Mouse (Mus musculus) embryonic facial prominence, embryonic 11.5 days (tissue): Measurements from ENCODE around the gene Ldb3. TPM values are rescaled to one million over a fixed set of nuclear protein-coding genes. Genes with fewer than 3 reads are reported as not detected.

ENCODE experiments used
- ATAC-seq: fragments of 200-750 bp; cut with Nextera tagmentation; replicated peaks from 2 replicates; pipeline ENCODE4 v1.8.0; 2017; ENCODE audit warnings: low read depth; ENCODE audit not compliant: insufficient number of reproducible peaks, low FRiP score, low TSS enrichment
- DNase-seq: peaks from one replicate; pipeline ENCODE4 v3.0.0-alpha.2; 2015; ENCODE audit warnings: low spot score
- H3K27ac ChIP-seq: fragments of 300-500 bp; sonication (generic); replicated peaks from 2 replicates; pipeline ENCODE4 v1.5.1; 2014; ENCODE audit warnings: mild to moderate bottlenecking, low read depth, low read length, control low read depth
- H3K27me3 ChIP-seq: fragments of 300-500 bp; sonication (generic); 2 replicates; pipeline ENCODE4 v1.6.1; 2014; ENCODE audit warnings: mild to moderate bottlenecking, low read length, moderate library complexity, mixed read lengths; ENCODE audit not compliant: control insufficient read depth, insufficient read depth
- H3K36me3 ChIP-seq: fragments of 300-500 bp; sonication (generic); replicated peaks from 2 replicates; pipeline ENCODE4 v1.6.1; 2014; ENCODE audit warnings: low read depth, mild to moderate bottlenecking, low read length, moderate library complexity, mixed read lengths; ENCODE audit not compliant: control insufficient read depth, insufficient read depth
- H3K4me1 ChIP-seq: fragments of 300-500 bp; sonication (generic); 2 replicates; pipeline ENCODE4 v1.6.1; 2014; ENCODE audit warnings: low read length, mixed read lengths; ENCODE audit not compliant: control insufficient read depth, insufficient read depth
- H3K4me2 ChIP-seq: fragments of 300-500 bp; sonication (generic); 2 replicates; pipeline ENCODE4 v1.6.1; 2014; ENCODE audit warnings: low read depth, mild to moderate bottlenecking, control low read depth, low read length, moderate library complexity
- H3K4me3 ChIP-seq: fragments of 300-500 bp; sonication (generic); 2 replicates; pipeline ENCODE4 v1.5.1; 2014; ENCODE audit warnings: low read depth, low read length, control low read depth
- H3K9ac ChIP-seq: fragments of 300-500 bp; sonication (generic); replicated peaks from 2 replicates; pipeline ENCODE4 v1.6.1; 2014; ENCODE audit warnings: mild to moderate bottlenecking, control low read depth, low read length
- H3K9me3 ChIP-seq: fragments of 300-500 bp; sonication (generic); replicated peaks from 2 replicates; pipeline ENCODE4 v1.6.1; 2016; ENCODE audit warnings: mild to moderate bottlenecking, low read length, inconsistent platforms, mixed read lengths; ENCODE audit not compliant: control insufficient read depth
- WGBS: fragments of 180-500 bp; shearing (Covaris S2); extraction: QIAGEN DNeasy Blood & Tissue Kit; methylation state at CpG from one replicate; pipeline ENCODE4 v1.1.7; 2014; 5-methylcytosine and 5-hydroxymethylcytosine counted together
- polyA plus RNA-seq: library from polyadenylated mRNA; unstranded; fragments of >200 nt; fragmentation: Nextera tagmentation; extraction: Ambion mirVana; gene quantifications from 2 replicates; pipeline ENCODE4 v1.2.1, GENCODE M21; 2014

The Ldb3 gene
- polyA plus RNA-seq, 1 experiment from 2014 or later: 0.90 TPM

DNA sequence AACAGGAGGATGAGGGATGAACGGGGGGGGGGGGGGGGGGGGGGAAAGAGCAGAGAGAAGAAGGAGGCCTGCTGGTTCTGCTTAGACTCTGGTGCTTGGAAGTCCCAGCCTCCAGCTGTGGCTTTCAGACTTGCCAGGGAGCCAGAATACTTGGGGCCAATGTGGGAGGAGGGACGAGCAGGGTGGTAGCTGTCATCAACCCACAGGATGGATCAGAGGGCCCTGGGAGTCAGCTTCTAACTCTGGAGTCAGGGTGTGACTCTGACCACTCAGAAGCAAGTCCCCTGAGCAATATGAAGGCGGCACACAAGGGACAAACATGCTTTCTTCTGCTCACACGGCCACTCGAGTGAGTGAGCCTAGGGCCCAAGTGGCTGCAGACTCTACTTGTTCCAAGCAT, 23.8 kb downstream of the Ldb3 start:
- Histone ChIP-seq H3K9me3 (no peaks in the 10 kb centered on the region), H3K9ac (no peak overlapping the region), H3K27ac (no peak overlapping the region), H3K4me2 (no peak overlapping the region), H3K4me1 (peaks cover 3% of the 10 kb centered on the region; the same call in 1 of the 2 replicates), H3K4me3 (no peak overlapping the region), H3K36me3 (no peaks in the 10 kb centered on the region), H3K27me3 (no peaks in the 10 kb centered on the region)
- 73% methylated on average over 4 of the region's 5 CpGs for WGBS
- no peak for DNase-seq
- ATAC-seq: no peak

- Histone ChIP-seq H3K9ac (no peak overlapping the region), H3K4me1 (peaks cover under 1% of the 10 kb centered on the region; the same call in 1 of the 2 replicates), H3K27me3 (no peaks in the 10 kb centered on the region), H3K9me3 (no peaks in the 10 kb centered on the region), H3K4me2 (no peak overlapping the region), H3K4me3 (no peak overlapping the region), H3K27ac (no peak overlapping the region), H3K36me3 (no peaks in the 10 kb centered on the region)
- WGBS: 27% methylated on average over 2 of the region's 2 CpGs
- no peak for ATAC-seq
- no peak for DNase-seq
Observed at GRCm38 (mm10) chr14:34562393-34562792, 26.1 kb downstream of the Ldb3 start.

- Histone ChIP-seq H3K27ac (no peak overlapping the region), H3K9ac (no peak overlapping the region), H3K4me3 (no peak overlapping the region), H3K36me3 (no peaks in the 10 kb centered on the region), H3K27me3 (no peaks in the 10 kb centered on the region), H3K4me1 (no peaks in the 10 kb centered on the region), H3K9me3 (no peaks in the 10 kb centered on the region), H3K4me2 (no peak overlapping the region)
- WGBS: 89% methylated on average over 8 of the region's 8 CpGs
- DNase-seq: no peak
- ATAC-seq: no peak
Observed at GRCm38 (mm10) chr14:34561647-34562046, 26.8 kb downstream of the Ldb3 start.

DNA sequence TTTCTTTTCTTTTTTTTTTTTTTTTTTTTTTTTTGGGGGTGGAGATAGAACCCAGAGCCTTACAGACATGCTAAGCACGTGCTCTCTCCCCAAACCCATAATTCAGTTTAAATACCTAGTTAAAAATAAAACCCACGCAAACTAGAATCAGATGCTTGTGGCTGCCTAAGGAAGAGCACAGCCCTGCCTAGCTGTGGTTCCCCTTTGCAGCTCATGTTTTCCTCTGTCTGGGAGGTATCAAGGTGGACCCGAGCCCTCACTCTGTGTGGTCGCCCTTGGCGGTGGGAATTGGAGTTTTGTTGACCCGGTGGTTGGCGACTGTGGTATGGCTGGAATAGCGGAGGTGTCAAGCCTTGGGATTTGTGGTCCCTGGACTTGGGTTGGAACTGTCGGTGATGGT, 29.5 kb downstream of the Ldb3 start:
- 81% methylated on average over 9 of the region's 9 CpGs for WGBS
- H3K4me3 ChIP-seq: no peak overlapping the region
- H3K9me3 ChIP-seq: no peaks in the 10 kb centered on the region
- H3K36me3 ChIP-seq: no peaks in the 10 kb centered on the region
- no peak overlapping the region for H3K27ac ChIP-seq
- ATAC-seq (no peak), DNase-seq (no peak)
- H3K9ac ChIP-seq: no peak overlapping the region
- H3K27me3 ChIP-seq: no peaks in the 10 kb centered on the region
- no peaks in the 10 kb centered on the region for H3K4me1 ChIP-seq
- H3K4me2 ChIP-seq: no peak overlapping the region

DNA sequence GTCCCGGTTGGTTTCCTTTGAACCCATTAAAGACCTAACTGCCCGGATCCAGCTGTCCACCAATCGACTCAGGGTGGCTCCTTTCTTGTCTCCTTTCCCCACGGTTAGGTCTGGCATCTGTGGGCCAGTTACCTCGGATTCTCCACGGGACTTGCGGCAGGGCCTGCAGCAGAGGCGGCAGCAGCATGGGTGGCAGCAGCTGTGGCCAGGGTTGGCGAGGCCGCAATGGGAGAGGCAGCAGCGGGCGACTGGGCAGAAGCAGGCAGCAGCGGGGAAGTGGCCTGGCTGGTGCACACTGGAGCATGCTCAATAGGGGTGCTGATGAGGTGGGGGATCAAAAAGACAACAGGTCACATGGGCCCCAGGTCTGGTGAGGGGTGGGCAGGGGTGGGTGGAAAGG, 33.3 kb downstream of the Ldb3 start:
- no peak overlapping the region for H3K9ac ChIP-seq
- H3K4me3 ChIP-seq: no peak overlapping the region
- no peaks in the 10 kb centered on the region for H3K36me3 ChIP-seq
- no peaks in the 10 kb centered on the region for H3K27me3 ChIP-seq
- no peak overlapping the region for H3K4me2 ChIP-seq
- DNase-seq (no peak), ATAC-seq (no peak)
- WGBS: 73% methylated on average over 13 of the region's 13 CpGs
- no peaks in the 10 kb centered on the region for H3K4me1 ChIP-seq
- no peak overlapping the region for H3K27ac ChIP-seq
- H3K9me3 ChIP-seq: no peaks in the 10 kb centered on the region

DNA sequence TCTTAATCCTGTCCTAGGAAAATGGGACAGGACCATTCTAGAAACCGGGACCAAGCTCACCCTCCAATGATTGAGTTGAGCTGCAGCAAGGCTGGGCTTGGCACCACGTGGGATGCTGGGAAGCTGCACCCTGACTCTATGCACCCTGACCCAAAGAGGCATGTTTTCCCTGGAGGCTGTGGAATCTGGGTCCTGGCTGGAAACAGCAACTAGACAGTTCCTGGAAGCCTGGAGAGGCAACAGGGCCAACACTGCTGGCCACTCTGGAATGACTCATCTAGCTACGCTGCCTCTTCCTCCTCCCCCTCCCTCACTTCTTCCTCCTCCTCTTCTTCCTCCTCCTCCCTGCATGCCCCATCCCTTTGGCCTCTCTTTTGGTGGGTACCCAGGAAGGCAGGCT, 34.4 kb downstream of the Ldb3 start:
- 57% methylated on average over 3 of the region's 3 CpGs for WGBS
- Histone ChIP-seq H3K36me3 (no peaks in the 10 kb centered on the region), H3K27me3 (no peaks in the 10 kb centered on the region), H3K9ac (no peak overlapping the region), H3K9me3 (no peaks in the 10 kb centered on the region), H3K4me3 (no peak overlapping the region), H3K4me1 (no peaks in the 10 kb centered on the region), H3K27ac (no peak overlapping the region), H3K4me2 (no peak overlapping the region)
- no peak for DNase-seq
- no peak for ATAC-seq

DNA sequence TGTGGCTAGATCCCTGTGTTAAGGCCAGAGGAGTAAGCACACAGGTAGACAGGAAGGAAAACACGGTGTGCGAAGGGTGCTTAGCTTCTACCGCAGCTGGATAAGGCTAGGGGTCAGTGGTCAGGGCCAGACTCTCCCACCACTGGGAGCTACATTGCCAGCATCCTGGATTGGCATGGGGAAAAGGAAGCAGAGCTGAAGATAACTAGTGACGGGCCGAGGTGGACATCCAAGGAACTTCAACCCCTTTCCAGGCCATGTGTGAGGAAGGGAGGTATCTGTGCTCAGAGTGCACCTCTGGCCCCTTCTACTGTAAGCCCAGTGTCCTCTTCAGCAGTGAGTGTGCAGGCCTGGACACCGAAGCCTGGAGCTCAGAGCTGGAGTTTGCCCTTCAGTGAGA, 35.0 kb downstream of the Ldb3 start:
- no peak overlapping the region for H3K27ac ChIP-seq
- no peak overlapping the region for H3K4me2 ChIP-seq
- H3K27me3 ChIP-seq: no peaks in the 10 kb centered on the region
- H3K4me1 ChIP-seq: no peaks in the 10 kb centered on the region
- H3K9ac ChIP-seq: no peak overlapping the region
- no peaks in the 10 kb centered on the region for H3K9me3 ChIP-seq
- DNase-seq: no peak
- WGBS: 87% methylated on average over 6 of the region's 6 CpGs
- ATAC-seq: no peak
- no peak overlapping the region for H3K4me3 ChIP-seq
- no peaks in the 10 kb centered on the region for H3K36me3 ChIP-seq

- Histone ChIP-seq H3K4me1 (no peaks in the 10 kb centered on the region), H3K4me2 (no peak overlapping the region), H3K4me3 (no peak overlapping the region), H3K27ac (no peak overlapping the region), H3K36me3 (no peaks in the 10 kb centered on the region), H3K27me3 (no peaks in the 10 kb centered on the region; the same call in 1 of the 2 replicates), H3K9ac (no peak overlapping the region), H3K9me3 (no peaks in the 10 kb centered on the region)
- WGBS: 90% methylated on average over 5 of the region's 5 CpGs
- ATAC-seq (no peak), DNase-seq (no peak)
Observed at GRCm38 (mm10) chr14:34552226-34552625, 36.3 kb downstream of the Ldb3 start.
